Mouse (Mus musculus): ENCODE data around the gene Gm6525. TPM values are rescaled to one million over a fixed set of nuclear protein-coding genes. Genes with fewer than 3 reads are reported as not detected.

The Gm6525 gene
- polyA plus RNA-seq, 2 experiments: 0.17 TPM; not detected in 1

DNA sequence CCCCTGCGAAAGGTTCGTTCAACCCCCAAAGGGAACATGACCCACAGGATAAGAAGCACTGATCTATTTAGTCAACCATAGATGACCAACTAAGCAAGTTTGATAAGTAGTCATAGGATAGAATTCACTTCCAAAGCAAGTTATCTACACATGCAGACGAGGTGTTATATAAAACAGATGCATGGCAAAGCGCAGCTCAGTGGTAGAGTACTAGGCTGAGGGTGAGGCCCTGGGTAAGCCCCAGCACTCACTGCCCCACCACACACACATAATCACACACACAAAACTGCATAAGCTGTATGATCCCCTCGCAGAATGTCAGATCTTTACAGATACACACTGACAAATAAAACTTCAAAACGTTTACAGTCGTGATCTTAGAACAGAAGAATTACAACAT is 37.4 kb upstream of the Gm6525 start:
- H3K27ac ChIP-seq: no peak overlapping the region
- H3K4me3 ChIP-seq (ENCODE audit: insufficient read depth in 1 of 2, low read depth in 2 of 2, low read length in 2 of 2): no peak overlapping the region
- no peaks in the 10 kb centered on the region for H3K36me3 ChIP-seq (replicated peaks; ENCODE audit: control insufficient read depth, insufficient read depth, low read depth)
- DNase-seq (ENCODE audit: low read depth in 3 of 3, low spot score in 3 of 3) (peak in 2 of 3 experiments; percentile 12 to 24), ATAC-seq (ENCODE audit: insufficient read depth) (peak; percentile 53)
- H3K27me3 ChIP-seq (ENCODE audit: control insufficient read depth, insufficient read depth, low read length): no peaks in the 10 kb centered on the region
- no peak overlapping the region for H3K4me2 ChIP-seq (ENCODE audit: low read depth)
- WGBS (ENCODE audit: insufficient replicate concordance): 38% methylated on average over 7 of the region's 7 CpGs
- TF ChIP-seq EP300 (IDR thresholded peaks at IDR 0.05; ENCODE audit: low read depth) (no peak; the same call in 1 of the 2 replicates), CTCF (IDR thresholded peaks at IDR 0.05; ENCODE audit: low read depth) (no peak)
- no peaks in the 10 kb centered on the region for H3K9me3 ChIP-seq (ENCODE audit: control insufficient read depth, low read length)
- H3K9ac ChIP-seq (replicated peaks): no peak overlapping the region
- H3K4me1 ChIP-seq (replicated peaks; ENCODE audit: control insufficient read depth in 2 of 2, insufficient read depth in 2 of 2, low read length in 1 of 2): peaks cover 9 to 16% of the 10 kb centered on the region in 2 experiments

DNA sequence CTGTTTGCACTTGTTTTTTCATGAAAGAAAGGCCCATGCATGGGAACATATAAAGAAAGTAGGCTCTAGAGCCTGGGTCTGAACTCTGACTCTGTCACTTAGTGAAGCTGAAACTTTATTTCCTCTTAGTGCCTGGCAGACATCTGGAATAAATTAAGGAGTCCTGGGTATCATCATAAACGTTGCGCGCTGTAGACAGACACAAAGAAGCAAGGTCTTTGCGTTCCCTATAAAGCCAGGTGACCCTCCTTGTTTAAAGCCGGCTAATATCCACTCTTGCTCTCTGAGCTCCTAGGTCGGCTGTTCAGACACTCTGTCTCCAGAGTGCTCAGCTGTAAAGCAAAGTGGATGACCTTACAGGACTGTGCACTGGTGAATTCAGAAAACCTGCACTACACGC is 33.0 kb upstream of the Gm6525 start:
- Histone ChIP-seq H3K27ac (no peak overlapping the region), H3K4me2 (ENCODE audit: low read depth) (no peak overlapping the region), H3K9me3 (ENCODE audit: control insufficient read depth, low read length) (no peaks in the 10 kb centered on the region), H3K27me3 (ENCODE audit: control insufficient read depth, insufficient read depth, low read length) (no peaks in the 10 kb centered on the region), H3K4me1 (replicated peaks; ENCODE audit: control insufficient read depth in 2 of 2, insufficient read depth in 2 of 2, low read length in 1 of 2) (peaks cover 4 to 11% of the 10 kb centered on the region in 2 experiments), H3K4me3 (ENCODE audit: insufficient read depth in 1 of 2, low read depth in 2 of 2, low read length in 2 of 2) (no peak overlapping the region), H3K36me3 (replicated peaks; ENCODE audit: control insufficient read depth, insufficient read depth, low read depth) (no peaks in the 10 kb centered on the region), H3K9ac (replicated peaks) (no peak overlapping the region)
- TF ChIP-seq EP300 (IDR thresholded peaks at IDR 0.05; ENCODE audit: low read depth) (no peak), CTCF (IDR thresholded peaks at IDR 0.05; ENCODE audit: low read depth) (no peak)
- DNase-seq (ENCODE audit: low read depth in 3 of 3, low spot score in 3 of 3) (no peak), ATAC-seq (ENCODE audit: insufficient read depth) (no peak)
- 83% methylated on average over 7 of the region's 7 CpGs for WGBS (ENCODE audit: insufficient replicate concordance)

DNA sequence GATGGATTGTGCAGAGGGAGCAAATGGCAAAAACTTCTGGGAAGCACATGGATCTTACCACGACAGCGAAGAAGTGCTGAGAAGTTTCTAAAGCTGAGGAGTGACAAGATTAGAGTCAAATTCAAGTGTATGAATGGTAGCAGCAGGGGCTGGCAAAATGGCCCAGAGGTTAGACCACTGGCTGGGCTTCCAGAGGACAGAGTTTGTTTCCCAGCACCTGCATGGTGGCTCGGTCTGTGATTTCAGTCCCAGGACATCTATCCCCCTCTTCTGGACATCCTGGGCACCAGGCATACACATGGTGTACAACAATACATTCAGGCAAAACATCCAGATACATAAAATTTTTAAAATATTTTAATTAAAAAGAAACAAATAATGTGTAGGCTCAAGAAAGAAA is 24.1 kb upstream of the Gm6525 start:
- H3K36me3 ChIP-seq (replicated peaks; ENCODE audit: control insufficient read depth, insufficient read depth, low read depth): no peaks in the 10 kb centered on the region
- DNase-seq (ENCODE audit: low read depth in 3 of 3, low spot score in 3 of 3): no peak
- no peak overlapping the region for H3K4me3 ChIP-seq (ENCODE audit: insufficient read depth in 1 of 2, low read depth in 2 of 2, low read length in 2 of 2)
- no peak for ATAC-seq (ENCODE audit: insufficient read depth)
- H3K4me2 ChIP-seq (ENCODE audit: low read depth): no peak overlapping the region
- no peak overlapping the region for H3K27ac ChIP-seq
- H3K9ac ChIP-seq (replicated peaks): no peak overlapping the region
- H3K27me3 ChIP-seq (ENCODE audit: control insufficient read depth, insufficient read depth, low read length): no peaks in the 10 kb centered on the region
- 84% methylated on average over 3 of the region's 3 CpGs for WGBS (ENCODE audit: insufficient replicate concordance)
- H3K9me3 ChIP-seq (ENCODE audit: control insufficient read depth, low read length): no peaks in the 10 kb centered on the region
- no peak for TF ChIP-seq CTCF (IDR thresholded peaks at IDR 0.05; ENCODE audit: low read depth)
- TF ChIP-seq EP300 (IDR thresholded peaks at IDR 0.05; ENCODE audit: low read depth): no peak
- peaks cover 4 to 5% of the 10 kb centered on the region in 2 experiments for H3K4me1 ChIP-seq (replicated peaks; ENCODE audit: control insufficient read depth in 2 of 2, insufficient read depth in 2 of 2, low read length in 1 of 2)

DNA sequence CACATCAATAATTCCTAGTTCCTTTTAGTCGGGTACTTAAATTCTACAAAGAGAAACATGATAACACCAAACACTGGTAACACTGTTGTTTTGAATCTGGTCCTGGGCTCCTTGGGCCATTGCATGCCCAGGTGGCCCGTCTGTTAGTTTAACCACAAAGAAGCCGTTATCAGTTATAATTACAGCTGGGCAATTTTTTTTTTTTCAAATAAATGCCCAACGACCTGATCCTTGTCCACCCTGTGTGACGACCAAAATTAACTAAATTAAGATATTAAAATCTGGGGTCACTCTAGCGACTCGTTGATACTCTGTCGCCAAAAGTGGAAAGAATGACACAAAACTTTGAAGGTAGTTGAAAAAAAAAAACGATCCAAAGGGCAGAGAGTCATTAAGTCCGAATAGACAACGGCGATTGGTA is 19.2 kb upstream of the Gm6525 start:
- WGBS (ENCODE audit: insufficient replicate concordance): under 1% methylated on average over 12 of the region's 12 CpGs
- H3K9ac ChIP-seq (replicated peaks): peak overlapping the region; percentile 84

DNA sequence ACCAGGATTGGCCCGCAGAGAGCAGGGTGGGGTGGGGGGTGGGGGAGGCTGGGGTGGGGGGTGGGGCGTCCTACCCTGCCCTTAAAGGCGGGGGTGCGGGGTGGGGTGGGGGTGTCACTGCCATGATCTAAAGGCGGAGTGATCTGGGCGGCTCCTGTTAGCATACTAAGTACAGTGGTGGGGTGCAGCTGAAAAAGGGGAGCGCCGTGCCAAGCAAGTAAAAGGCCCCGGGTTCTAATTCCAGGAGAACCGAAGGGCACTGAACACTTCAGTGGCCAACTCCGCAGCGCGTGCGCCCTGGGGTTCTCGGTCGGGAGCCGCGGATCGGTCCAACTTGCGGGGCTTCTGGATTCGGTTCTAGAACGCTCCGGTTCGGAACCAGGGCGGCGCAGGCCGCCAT is 18.8 kb upstream of the Gm6525 start:
- H3K9me3 ChIP-seq (ENCODE audit: control insufficient read depth, low read length): no peaks in the 10 kb centered on the region
- peak overlapping the region; percentile 79 for H3K27ac ChIP-seq
- H3K4me2 ChIP-seq (ENCODE audit: low read depth): peak overlapping the region; percentile 98
- H3K36me3 ChIP-seq (replicated peaks; ENCODE audit: control insufficient read depth, insufficient read depth, low read depth): no peaks in the 10 kb centered on the region
- TF ChIP-seq EP300 (IDR thresholded peaks at IDR 0.05; ENCODE audit: low read depth) (no peak), CTCF (IDR thresholded peaks at IDR 0.05; ENCODE audit: low read depth) (no peak)
- under 1% methylated on average over 27 of the region's 27 CpGs for WGBS (ENCODE audit: insufficient replicate concordance)
- H3K4me1 ChIP-seq (replicated peaks; ENCODE audit: control insufficient read depth in 2 of 2, insufficient read depth in 2 of 2, low read length in 1 of 2): peaks cover 6 to 9% of the 10 kb centered on the region in 2 experiments
- no peaks in the 10 kb centered on the region for H3K27me3 ChIP-seq (ENCODE audit: control insufficient read depth, insufficient read depth, low read length)
- ATAC-seq (ENCODE audit: insufficient read depth): peak; percentile 78
- peak overlapping the region; percentile 84 for H3K9ac ChIP-seq (replicated peaks)
- peak overlapping the region; percentile 55 to 75 for H3K4me3 ChIP-seq (ENCODE audit: insufficient read depth in 1 of 2, low read depth in 2 of 2, low read length in 2 of 2)
- peak; percentile 54 to 60 (median 56) for DNase-seq (ENCODE audit: low read depth in 3 of 3, low spot score in 3 of 3)

More for the DNA sequence above, 19.2 kb upstream of the Gm6525 start:
- Histone ChIP-seq H3K36me3 (replicated peaks; ENCODE audit: control insufficient read depth, insufficient read depth, low read depth) (no peaks in the 10 kb centered on the region), H3K9me3 (ENCODE audit: control insufficient read depth, low read length) (no peaks in the 10 kb centered on the region), H3K4me3 (ENCODE audit: insufficient read depth in 1 of 2, low read depth in 2 of 2, low read length in 2 of 2) (peak overlapping the region; percentile 30 to 75; a peak in 3 of 4 replicates), H3K27me3 (ENCODE audit: control insufficient read depth, insufficient read depth, low read length) (no peaks in the 10 kb centered on the region), H3K27ac (peak overlapping the region; percentile 41), H3K4me2 (ENCODE audit: low read depth) (peak overlapping the region; percentile 98), H3K4me1 (replicated peaks; ENCODE audit: control insufficient read depth in 2 of 2, insufficient read depth in 2 of 2, low read length in 1 of 2) (peaks cover 6 to 9% of the 10 kb centered on the region in 2 experiments)
- DNase-seq (ENCODE audit: low read depth in 3 of 3, low spot score in 3 of 3) (no peak), ATAC-seq (ENCODE audit: insufficient read depth) (no peak)
- TF ChIP-seq EP300 (IDR thresholded peaks at IDR 0.05; ENCODE audit: low read depth) (no peak), CTCF (IDR thresholded peaks at IDR 0.05; ENCODE audit: low read depth) (no peak)

Data from liver, embryonic 14.5 days (tissue).